Comparison of ENCODE assay signal across 9 mouse cellular contexts in genomic region chr4:128948137-128948674, GRCm38 (mm10). TPM values are rescaled to one million over a fixed set of nuclear protein-coding genes. Genes with fewer than 3 reads are reported as not detected.
A peak's percentile ranks its signal among the peaks of the same experiment; 100 is the strongest.
DNase-seq lines count a peak whose midpoint lies in the region; ATAC-seq lines count a peak whose summit lies in the region.
"Had no signal": no experiment of that assay in that cellular context is flagged by ENCODE, and none has a peak within 500 bp of the region (broad histone marks: within the 10 kb centered on the region; RNA-seq: fewer than 3 reads in every experiment).

No protein-coding gene starts in this region.

- H3K9me3 ChIP-seq in hindbrain, embryonic 14.5 days (ENCODE audit: control insufficient read depth, low read length): no peaks in the 10 kb centered on the region
- H3K9me3 ChIP-seq in hindbrain, embryonic 13.5 days: no peaks in the 10 kb centered on the region
- H3K9me3 ChIP-seq: megakaryocyte, embryonic 14.5 days had no signal

- H3K27me3 ChIP-seq in hindbrain, embryonic 14.5 days (ENCODE audit: control insufficient read depth, insufficient read depth, low read length): no peaks in the 10 kb centered on the region
- no peaks in the 10 kb centered on the region for H3K27me3 ChIP-seq in hindbrain, embryonic 13.5 days

- no peak overlapping the region for H3K4me2 ChIP-seq in hindbrain, embryonic 14.5 days (replicated peaks)
- no peak overlapping the region for H3K4me2 ChIP-seq in hindbrain, embryonic 13.5 days

- peak; percentile 56 for DNase-seq in hindbrain, embryonic 14.5 days (ENCODE audit: low spot score)
- peak; percentile 59 for DNase-seq in A20 (ENCODE audit: low read depth, low spot score)
- DNase-seq in ES-CJ7 (ENCODE audit: low read depth, low spot score): peak; percentile 80
- DNase-seq in cerebellum, adult 9-10 months: peak; percentile 72
- peak; percentile 73 to 76 for DNase-seq in kidney, postnatal 4 days
- DNase-seq in spleen, postnatal 4 days (ENCODE audit: low spot score in 2 of 2): peak; percentile 44 to 82
- DNase-seq in layer of hippocampus, postnatal 14 days (ENCODE audit: low spot score in 2 of 2): no peak

- H3K36me3 ChIP-seq in hindbrain, embryonic 14.5 days (replicated peaks; ENCODE audit: control insufficient read depth, insufficient read depth): no peaks in the 10 kb centered on the region
- no peaks in the 10 kb centered on the region for H3K36me3 ChIP-seq in hindbrain, embryonic 13.5 days

- no peak overlapping the region for H3K4me3 ChIP-seq in hindbrain, embryonic 14.5 days (replicated peaks; ENCODE audit: low read length)
- H3K4me3 ChIP-seq in hindbrain, embryonic 13.5 days: no peak overlapping the region

- no peak for ATAC-seq in hindbrain, embryonic 14.5 days (ENCODE audit: low FRiP score)
- no peak for ATAC-seq in hindbrain, embryonic 13.5 days (ENCODE audit: low FRiP score)

- H3K27ac ChIP-seq in hindbrain, embryonic 14.5 days: no peak overlapping the region
- H3K27ac ChIP-seq in hindbrain, embryonic 13.5 days: no peak overlapping the region

- WGBS in hindbrain, embryonic 14.5 days: 29% methylated on average over 6 of the region's 6 CpGs
- WGBS in hindbrain, embryonic 13.5 days: 28% methylated on average over 6 of the region's 6 CpGs

- H3K4me1 ChIP-seq in hindbrain, embryonic 14.5 days (replicated peaks; ENCODE audit: control insufficient read depth, insufficient read depth, low read length): no peaks in the 10 kb centered on the region
- peaks cover 9% of the 10 kb centered on the region for H3K4me1 ChIP-seq in hindbrain, embryonic 13.5 days (replicated peaks)

- no peak overlapping the region for H3K9ac ChIP-seq in hindbrain, embryonic 14.5 days
- no peak overlapping the region for H3K9ac ChIP-seq in hindbrain, embryonic 13.5 days

RNA-seq across cellular contexts. Expression of gene Azin2, which starts 14.0 kb away (rescaled TPM):
- polyA plus RNA-seq in hindbrain, embryonic 14.5 days (2014; fragmentation: Nextera tagmentation; extraction: Ambion mirVana): 14.6 and 20.1 TPM in 2 replicates
- 18.4 and 19.9 TPM in 2 replicates for polyA plus RNA-seq in hindbrain, embryonic 13.5 days (2015; fragmentation: Nextera tagmentation; extraction: Ambion mirVana)
- total RNA-seq in layer of hippocampus, postnatal 14 days (2021): 10 to 100 TPM; 31.1 to 33.6 TPM

RNA-seq across cellular contexts. Expression of gene Ak2, which starts 43.6 kb away (rescaled TPM):
- 60.4 and 64.4 TPM in 2 replicates for polyA plus RNA-seq in hindbrain, embryonic 14.5 days (2014; fragmentation: Nextera tagmentation; extraction: Ambion mirVana)
- 90.4 and 92.7 TPM in 2 replicates for polyA plus RNA-seq in hindbrain, embryonic 13.5 days (2015; fragmentation: Nextera tagmentation; extraction: Ambion mirVana)
- total RNA-seq in layer of hippocampus, postnatal 14 days (2021): 10 to 100 TPM; 26.1 to 28.8 TPM

Comparison
In these comparisons a context has a peak if more than half of its experiments do, and no peak if none do; other contexts are left out.
1. DNase-seq: peak in hindbrain, embryonic 14.5 days (single experiment), A20 (single experiment), ES-CJ7 (single experiment), cerebellum, adult 9-10 months (single experiment), kidney, postnatal 4 days (2 of 2) and spleen, postnatal 4 days (2 of 2); none in layer of hippocampus, postnatal 14 days (0 of 2).